Mouse (Mus musculus) CH12.LX (cell line): Measurements from ENCODE around the gene Aig1.

Experiments used
- CHD1 ChIP-seq: IDR thresholded peaks from 2 replicates; pipeline ENCODE4 v1.6.1; 2012; ENCODE audit warnings: low read depth, low read length, improper control_type of control experiment, inconsistent platforms
- CTCF ChIP-seq, 2 experiments: IDR thresholded peaks in 1 of 2; conservative IDR thresholded peaks in 1 of 2; 2 replicates each; pipeline ENCODE4 v1.5.1; 2011 to 2012; ENCODE audit warnings: low read depth in 2 of 2, low read length in 2 of 2, improper control_type of control experiment in 1 of 2, inconsistent platforms in 1 of 2, mild to moderate bottlenecking in 1 of 2, moderate library complexity in 1 of 2
- EP300 ChIP-seq: IDR thresholded peaks from 2 replicates; pipeline ENCODE4 v1.6.1; 2011; ENCODE audit warnings: low read length, improper control_type of control experiment
- HCFC1 ChIP-seq: IDR thresholded peaks from 2 replicates; pipeline ENCODE4 v1.6.1; 2012; ENCODE audit warnings: low read depth, mild to moderate bottlenecking, inconsistent platforms, low read length, improper control_type of control experiment
- JUND ChIP-seq: conservative IDR thresholded peaks from 2 replicates; pipeline ENCODE4 v1.6.1; 2011; ENCODE audit warnings: low read depth, low read length, improper control_type of control experiment
- MAX ChIP-seq: IDR thresholded peaks from 2 replicates; pipeline ENCODE4 v1.6.1; 2011; ENCODE audit warnings: low read length, improper control_type of control experiment
- MYC ChIP-seq: IDR thresholded peaks from 2 replicates; pipeline ENCODE4 v1.6.1; 2011; ENCODE audit warnings: low read depth, mild to moderate bottlenecking, improper control_type of control experiment, low read length
- POLR2A ChIP-seq: IDR thresholded peaks from 2 replicates; pipeline ENCODE4 v1.6.1; 2011; ENCODE audit warnings: low read depth, mild to moderate bottlenecking, improper control_type of control experiment, low read length
- TCF12 ChIP-seq: IDR thresholded peaks from 2 replicates; pipeline ENCODE4 v1.6.1; 2014; ENCODE audit warnings: low read depth, mild to moderate bottlenecking, inconsistent platforms, low read length, improper control_type of control experiment
- ZC3H11A ChIP-seq: IDR thresholded peaks from 2 replicates; pipeline ENCODE4 v1.6.1; 2012; ENCODE audit warnings: low read depth, mild to moderate bottlenecking, inconsistent platforms, low read length, improper control_type of control experiment

DNA sequence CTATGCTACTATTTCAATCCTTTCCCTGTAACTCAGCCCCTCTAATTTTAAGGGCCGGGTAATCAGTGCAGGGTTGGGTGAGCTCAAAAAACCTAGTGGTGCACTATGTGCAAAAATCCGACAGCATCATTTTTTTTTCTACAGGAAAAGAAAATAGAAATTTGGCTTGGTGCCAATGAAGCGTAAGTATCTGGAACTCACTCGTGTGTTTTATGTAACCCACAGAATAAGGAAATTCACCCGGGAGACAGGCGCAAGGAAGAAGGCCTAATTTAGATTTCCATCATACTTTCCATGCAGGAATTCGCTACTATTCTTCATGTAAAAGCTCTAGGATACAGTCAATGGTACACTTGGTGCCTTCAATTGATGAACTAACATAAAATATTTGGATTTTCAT lies 34.7 kb downstream of the Aig1 start:
- TF ChIP-seq CTCF (conservative IDR thresholded peaks at IDR 0.05 in 1 of 2, IDR thresholded peaks at IDR 0.05 in 1 of 2; ENCODE audit: low read depth in 2 of 2, low read length in 2 of 2), result no peak
- TF ChIP-seq MAX, result no peak
- TF ChIP-seq MYC, result no peak
- TF ChIP-seq CHD1, result no peak
- TF ChIP-seq TCF12, result no peak
- TF ChIP-seq JUND, result no peak
- no peak for TF ChIP-seq POLR2A
- TF ChIP-seq ZC3H11A, result no peak
- no peak for TF ChIP-seq EP300
- TF ChIP-seq HCFC1, result no peak
